Mouse (Mus musculus): ENCODE measurements around the gene Sf1.

The Sf1 gene

DNA sequence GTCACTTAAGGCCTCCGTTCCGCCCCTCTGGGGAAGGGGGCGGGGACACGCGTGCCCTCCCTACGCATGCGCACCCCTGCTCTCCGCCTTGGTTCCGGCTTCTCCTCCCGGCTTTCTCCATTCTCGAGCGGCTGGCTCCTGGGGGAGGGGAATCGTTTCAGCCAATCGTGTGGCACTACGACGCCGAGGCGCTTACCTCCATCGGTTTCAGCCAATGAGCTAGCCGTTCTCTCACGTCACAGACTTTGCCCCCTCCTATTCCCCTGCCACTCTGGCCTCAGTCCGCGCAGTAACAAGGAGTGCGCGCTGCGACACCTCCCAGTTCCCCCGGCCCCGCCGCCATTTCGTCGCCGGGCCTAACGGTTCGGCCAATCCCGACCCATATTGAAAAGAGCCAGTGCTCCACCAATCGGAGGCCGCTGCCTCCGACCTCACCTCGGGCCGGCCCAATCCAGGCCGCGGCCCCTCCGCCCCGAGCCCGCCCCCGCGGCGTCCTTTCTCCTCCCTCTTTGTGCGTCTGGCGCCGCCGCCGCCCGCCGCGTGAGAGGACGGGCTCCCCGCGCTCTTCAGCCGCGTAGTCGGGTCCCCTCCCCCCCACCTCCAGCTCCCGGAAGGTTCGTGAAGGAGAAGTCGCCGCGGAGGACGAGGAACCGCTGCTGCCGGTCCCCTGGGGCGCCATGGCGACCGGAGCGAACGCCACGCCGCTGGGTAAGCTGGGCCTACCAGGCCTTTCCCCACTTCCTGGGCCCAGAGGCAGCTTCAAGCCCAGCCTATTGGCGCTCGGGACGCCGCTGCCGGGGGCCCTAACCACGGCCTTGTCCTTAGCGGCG, at the start of gene Sf1:
Gene Sf1 (plus strand): TSS at position 280 of the 830 bp plus-strand sequence.
- DNase-seq (ENCODE audit: low spot score) = peak; percentile 98

DNA sequence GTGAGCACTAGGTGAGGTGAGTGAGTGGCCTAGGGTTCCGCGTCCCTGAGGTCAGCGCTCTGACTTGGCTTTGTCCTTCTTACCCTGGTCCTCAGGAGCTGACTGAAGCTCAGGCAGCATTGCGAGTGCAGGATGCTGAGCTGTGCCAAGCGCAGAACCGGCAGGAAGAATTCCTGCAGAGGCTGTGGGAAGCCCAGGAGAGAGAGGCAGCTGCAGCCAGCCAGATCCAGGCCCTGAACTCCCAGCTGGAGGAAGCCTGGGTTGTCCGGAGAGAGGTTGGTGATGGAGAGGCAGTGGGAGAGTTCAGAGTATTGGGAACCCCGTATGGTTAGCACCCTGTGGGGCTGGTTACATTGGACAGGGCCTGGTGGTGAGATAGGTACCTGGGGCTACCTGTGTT, 49.7 kb upstream of the Sf1 start:
- DNase-seq (ENCODE audit: low spot score) = no peak

DNA sequence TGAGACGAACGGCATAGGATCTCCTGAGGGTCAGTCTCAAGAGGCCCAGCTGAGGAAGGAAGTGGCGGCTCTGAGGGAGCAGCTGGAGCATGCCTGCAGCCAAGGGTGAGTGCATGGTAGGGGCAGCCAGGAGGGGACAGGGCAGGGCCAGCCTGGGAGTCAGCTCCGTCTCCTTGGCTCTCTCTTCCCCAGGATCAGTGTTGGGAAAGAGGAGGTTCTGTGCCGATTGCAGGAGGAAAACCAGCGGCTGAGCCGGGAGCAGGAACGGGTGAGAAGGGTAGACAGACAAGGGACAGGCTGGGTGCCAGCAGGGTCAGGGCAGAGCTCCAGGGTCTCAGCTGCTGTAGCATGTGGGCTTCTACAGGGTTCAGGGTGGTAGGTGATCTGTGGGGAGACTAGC, 49.0 kb upstream of the Sf1 start:
- no peak for DNase-seq (ENCODE audit: low spot score)

DNA sequence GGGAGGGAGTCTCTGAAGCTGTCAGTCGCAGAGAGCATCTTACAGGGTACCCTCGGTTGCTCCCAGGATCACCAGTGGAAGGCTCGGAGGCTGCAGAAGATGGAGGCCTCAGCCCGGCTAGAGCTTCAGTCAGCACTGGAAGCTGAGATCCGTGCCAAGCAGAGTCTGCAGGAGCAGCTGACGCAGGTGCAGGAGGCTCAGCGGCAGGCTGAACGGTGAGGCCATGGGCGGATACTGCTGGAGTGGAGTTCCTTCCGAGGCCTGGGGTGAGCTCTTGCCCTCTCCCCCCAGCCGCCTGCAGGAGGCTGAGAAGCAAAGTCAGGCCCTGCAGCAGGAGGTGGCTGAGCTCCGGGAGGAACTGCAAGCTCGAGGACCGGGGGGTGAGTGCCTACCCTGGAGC, 47.9 kb upstream of the Sf1 start:
- DNase-seq (ENCODE audit: low spot score) = no peak

DNA sequence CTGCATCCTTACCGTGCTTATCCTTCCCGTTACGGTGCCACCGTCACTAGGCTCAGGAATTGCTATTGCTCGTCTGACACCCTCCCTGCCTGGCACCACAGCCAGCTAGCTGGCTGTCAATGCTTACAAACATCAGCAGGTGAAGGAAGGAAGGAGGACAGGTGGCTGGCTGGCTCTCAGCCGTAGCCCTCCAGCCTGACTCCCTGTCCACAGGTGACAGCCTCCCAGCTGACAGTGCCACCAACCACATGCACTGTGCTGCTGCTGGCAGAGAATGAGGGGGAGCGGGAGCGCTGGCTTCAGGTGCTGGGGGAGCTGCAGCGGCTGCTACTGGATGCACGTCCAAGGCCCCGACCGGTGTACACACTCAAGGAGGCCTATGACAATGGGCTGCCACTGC, 45.3 kb upstream of the Sf1 start:
- DNase-seq (ENCODE audit: low spot score) = no peak

DNA sequence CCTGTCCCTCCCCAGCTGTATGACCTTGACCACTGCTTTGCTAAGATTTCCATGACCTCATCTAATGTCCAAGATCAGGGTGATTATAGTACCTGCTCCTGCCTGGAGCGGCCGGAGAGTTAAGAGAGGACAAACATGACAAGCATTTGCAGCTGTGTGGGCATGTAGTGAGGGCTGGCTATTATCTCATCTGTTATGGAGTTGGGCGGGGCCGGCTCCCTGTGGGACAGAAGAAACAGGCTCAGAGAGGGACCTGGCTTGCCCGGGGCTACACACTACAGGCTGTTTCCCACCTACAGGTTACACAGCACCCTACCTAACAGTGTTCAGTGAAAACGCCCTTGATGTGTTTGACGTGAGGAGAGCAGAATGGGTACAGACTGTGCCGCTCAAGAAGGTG, 42.1 kb upstream of the Sf1 start:
- no peak for DNase-seq (ENCODE audit: low spot score)

DNA sequence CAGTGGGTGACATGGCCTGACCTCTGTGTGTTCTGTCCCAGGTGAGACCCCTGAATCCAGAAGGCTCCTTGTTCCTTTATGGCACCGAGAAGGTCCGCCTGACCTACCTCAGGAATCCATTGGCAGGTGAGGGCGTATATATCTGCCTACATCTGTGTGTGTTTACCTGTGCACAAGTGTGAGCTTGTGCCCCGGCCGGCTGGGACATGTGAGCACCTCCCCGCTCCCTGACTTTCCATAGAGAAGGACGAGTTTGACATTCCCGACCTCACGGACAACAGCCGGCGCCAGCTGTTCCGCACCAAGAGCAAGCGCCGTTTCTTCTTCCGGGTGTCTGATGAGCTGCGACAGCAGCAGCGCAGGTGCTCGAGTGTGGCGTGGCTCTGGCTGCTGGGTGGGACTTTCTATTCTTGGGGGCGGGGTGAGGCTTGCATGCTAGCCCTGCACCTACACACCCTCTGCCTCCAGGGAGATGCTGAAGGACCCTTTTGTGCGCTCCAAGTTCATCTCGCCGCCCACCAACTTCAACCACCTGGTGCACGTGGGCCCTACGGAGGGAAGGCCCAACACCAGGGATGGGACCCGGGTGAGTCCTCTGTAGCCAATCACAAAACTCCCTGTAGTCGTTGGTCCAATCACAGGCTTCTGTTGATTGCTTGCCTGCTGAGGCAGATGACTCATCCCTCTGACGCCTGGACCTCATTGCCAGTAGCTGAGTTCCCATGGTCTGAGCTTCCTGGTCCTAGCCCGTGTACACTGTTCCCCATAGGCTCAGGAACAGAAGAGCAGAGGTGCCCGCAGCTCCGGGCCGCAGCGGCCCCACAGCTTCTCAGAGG, 41.5 kb upstream of the Sf1 start:
- no peak for DNase-seq (ENCODE audit: low spot score)

DNA sequence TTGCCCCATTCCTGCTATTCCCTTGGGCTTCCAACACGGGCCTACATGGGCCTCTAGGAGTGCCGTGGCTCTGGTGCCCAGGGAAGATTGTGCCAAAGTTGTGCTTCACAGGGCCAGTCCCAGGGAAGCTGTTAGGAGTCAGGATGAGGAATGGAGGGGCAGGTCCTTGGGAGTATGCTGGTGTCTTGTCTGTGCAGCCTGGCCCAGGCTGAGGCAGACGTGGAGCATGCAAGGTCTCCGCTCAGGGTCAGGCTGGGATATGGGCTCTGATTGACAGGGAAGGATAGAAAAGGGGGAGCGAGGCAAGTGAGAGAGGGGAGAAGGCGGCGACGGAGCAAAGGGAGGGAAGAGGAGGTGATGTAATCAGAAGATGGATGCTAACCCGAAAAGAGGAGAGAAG, 38.7 kb upstream of the Sf1 start:
- no peak for DNase-seq (ENCODE audit: low spot score)

DNA sequence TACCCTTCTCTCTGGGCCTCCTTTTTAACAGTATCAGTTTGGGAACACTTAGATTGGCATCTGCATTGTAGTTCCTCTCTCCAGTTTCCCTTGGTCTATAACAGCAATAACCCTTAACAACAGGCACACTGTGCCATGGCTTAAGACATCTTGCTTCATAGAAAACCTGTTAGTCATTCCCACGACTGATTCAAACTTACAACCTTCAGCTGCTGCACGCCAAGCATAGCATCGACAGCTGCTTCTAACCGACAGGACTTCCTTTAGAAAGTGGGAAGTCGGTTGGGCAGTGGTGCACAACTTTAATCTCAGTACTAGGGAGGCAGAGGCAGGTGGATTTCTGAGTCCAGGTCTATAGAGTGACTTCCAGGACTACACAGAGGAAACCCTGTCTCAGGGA, 32.3 kb upstream of the Sf1 start:
- no peak for DNase-seq (ENCODE audit: low spot score)

DNA sequence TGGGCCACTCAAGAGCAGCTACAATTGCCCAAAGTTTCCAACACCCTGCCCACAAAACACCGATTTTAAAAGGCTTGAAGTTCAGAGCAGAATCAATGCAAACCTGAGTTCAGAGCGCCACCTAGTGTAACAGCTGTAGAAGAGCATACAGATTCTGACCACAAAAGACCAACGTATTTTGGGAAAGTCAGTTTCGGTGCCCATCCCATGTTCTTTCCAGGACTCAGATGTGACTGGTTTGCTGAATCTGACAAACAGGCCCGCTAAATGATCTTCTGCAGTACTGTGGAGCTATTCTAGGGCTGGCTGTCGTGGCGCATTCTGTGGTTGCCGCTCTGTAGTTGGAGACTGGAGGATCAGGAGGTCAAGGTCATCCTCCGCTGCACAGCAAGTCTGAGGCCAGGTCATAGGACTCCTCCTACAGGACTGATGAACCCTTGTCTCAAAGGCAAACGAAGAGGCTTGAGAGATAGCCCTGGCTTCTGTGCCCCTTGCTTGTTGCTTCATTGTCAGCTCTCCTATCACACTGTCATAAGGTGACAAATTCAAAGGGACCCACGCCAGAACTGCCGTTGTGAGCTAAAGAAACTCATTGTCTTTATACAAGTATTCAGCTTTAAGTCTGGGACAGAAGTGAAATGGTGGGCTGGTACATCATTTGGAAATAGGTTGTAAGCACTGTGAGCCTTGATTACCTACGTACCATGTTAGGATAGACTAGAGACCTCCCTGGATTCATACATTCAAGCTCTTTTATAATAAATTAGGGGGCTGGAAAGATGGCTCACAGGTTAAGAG, 31.6 kb upstream of the Sf1 start:
- DNase-seq (ENCODE audit: low spot score) = no peak

DNA sequence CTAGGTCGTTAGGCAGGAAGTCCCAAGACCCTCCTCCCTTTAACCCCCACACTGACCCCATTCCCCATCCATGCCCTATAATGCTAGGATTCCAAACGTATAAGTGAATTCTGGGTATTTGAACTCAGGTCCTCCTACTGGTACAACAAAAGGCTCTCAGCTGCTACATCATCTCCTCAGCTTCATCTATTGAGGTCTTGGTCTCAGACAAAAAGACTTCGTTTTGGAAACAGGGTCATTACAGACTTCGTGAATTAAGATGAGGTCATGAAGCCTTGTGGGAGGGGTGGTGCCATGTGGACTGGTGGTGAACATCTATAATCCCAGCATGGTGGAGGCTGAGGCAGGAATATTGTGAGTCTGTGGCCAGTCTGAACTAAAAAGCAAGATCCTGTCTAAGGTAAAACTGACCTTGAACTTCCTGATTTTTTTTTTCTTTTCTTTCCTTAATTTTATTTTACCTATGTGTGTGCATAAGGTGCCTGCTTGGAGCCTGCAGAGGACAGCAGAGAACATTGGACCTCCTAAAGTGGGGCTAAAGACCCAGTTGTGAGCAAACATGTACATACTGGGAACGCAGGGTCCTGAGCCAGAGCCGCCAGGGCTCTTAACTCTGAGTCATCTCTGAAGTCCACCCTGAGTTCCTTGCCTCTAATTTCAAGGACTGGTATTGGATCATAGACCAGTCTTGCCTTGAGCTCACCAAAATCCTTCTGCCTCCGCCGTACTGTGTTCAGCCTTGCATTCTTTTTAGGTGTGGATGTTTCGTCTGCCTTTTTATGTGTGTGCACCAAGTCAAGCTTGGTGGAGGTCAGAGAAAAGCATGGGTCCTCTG, 29.5 kb upstream of the Sf1 start:
- DNase-seq (ENCODE audit: low spot score) = no peak

DNA sequence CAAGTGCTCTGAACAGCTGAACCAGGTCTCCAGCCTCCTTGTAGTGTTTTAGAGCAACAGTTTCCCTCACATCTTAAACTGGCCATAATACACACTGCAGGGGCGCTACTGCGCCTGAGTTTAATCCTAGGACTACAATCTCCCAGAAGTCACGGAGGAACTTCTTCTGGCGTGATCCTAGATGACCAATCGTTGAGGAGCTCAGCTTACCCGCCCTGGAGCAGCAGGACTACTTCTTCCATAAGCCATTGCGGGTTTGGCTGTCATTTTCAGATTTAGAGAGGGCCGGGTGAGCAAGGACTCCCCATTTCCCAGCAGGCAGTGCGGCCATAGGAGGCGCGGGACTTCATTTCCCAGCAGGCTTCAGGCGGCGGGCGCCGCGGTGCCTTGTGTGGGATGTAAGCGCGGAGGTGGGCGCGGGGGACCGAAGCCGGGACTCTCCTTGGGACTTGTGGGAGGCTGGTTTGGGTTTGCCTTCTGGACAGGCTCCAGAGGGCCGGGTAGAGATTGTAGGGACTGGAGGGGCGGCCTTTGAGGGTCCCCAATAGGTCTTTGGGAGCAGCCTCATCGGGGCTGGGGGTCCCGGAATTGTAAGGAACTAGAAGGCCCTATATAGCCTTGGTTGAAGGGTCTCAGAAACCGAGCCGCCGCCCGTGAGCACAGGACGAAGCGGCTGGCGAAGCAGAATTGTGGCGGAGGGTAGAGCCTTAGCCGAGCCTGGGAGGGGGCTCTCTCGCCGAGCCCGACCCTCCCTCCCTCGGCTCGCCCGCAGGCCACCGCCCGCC, 28.6 kb upstream of the Sf1 start, which contains the start of gene Men1:
Gene Men1 (plus strand): TSS at position 307 of the 785 bp plus-strand sequence.
- DNase-seq (ENCODE audit: low spot score) = peak; percentile 68

DNA sequence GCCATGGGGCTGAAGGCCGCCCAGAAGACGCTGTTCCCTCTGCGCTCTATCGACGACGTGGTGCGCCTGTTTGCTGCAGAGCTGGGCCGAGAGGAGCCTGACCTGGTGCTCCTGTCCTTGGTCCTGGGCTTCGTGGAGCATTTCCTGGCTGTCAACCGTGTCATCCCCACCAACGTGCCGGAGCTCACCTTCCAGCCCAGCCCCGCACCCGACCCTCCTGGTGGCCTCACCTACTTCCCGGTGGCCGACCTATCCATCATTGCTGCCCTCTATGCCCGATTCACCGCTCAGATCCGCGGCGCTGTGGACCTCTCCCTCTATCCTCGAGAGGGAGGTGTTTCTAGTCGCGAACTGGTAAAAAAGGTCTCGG, 28.0 kb upstream of the Sf1 start:
- no peak for DNase-seq (ENCODE audit: low spot score)

DNA sequence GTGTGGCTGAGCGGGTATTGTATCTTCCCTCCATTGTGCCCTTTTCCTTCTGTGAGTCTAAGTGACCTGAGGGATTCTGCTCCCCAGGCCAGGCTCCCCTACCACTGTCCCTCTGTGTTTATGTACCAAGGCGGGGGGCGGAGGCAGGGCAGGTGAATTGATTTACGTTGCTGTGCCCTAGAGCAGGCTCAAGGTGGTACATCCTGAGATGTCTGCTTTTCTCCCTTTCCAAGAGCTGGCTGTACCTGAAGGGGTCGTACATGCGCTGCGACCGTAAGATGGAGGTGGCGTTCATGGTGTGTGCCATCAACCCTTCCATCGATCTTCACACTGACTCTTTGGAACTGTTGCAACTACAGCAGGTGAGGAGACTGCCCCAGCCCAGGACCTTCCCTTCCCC, 26.6 kb upstream of the Sf1 start:
- no peak for DNase-seq (ENCODE audit: low spot score)

DNA sequence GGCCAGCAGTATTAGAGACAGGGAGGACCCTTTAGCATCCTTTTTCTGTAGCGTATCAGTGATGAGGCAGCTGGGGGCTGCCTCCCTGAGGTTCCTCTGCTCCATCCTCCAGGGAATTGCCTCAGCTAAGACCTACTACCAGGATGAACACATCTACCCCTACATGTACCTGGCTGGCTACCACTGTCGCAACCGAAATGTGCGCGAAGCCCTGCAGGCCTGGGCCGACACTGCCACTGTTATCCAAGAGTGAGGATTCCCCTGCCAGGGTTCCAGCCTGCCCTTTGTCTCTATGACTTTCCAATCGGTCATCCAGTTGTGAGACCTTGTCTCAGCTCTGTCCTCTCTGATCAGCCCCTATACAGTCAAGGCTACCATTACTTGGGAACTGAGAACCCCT, 25.3 kb upstream of the Sf1 start:
- no peak for DNase-seq (ENCODE audit: low spot score)

DNA sequence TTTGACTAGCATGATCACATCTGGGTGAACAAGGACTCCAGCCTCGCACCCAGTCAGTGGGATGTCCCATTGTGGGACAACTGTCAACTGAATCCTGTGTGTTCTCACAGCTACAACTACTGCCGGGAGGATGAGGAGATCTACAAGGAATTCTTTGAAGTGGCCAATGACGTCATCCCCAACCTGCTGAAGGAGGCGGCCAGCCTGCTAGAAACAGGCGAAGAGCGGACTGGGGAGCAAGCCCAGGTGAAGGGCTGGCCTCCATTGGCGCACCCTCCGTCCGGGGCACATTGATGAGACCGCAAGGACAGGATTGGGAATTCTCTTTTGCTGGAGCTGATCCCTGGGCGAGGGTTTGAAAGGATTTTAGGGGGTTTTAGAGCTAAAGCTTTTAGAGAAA, 24.8 kb upstream of the Sf1 start:
- DNase-seq (ENCODE audit: low spot score) = no peak

DNA sequence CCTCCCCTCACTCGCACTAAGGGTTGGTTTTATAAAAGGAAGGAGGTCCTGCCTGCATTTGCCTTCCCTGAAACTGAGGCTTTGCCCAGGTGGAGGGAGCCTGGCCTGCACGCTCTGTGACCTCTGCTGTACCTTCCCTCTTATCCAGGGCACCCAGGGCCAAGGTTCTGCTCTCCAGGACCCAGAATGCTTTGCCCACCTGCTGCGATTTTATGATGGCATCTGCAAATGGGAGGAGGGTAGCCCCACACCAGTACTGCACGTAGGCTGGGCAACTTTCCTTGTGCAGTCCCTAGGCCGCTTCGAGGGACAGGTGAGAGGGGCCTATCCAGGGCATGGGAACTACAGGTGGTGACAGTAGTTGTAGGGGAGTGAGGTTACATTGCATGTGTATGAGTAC, 24.3 kb upstream of the Sf1 start:
- no peak for DNase-seq (ENCODE audit: low spot score)

DNA sequence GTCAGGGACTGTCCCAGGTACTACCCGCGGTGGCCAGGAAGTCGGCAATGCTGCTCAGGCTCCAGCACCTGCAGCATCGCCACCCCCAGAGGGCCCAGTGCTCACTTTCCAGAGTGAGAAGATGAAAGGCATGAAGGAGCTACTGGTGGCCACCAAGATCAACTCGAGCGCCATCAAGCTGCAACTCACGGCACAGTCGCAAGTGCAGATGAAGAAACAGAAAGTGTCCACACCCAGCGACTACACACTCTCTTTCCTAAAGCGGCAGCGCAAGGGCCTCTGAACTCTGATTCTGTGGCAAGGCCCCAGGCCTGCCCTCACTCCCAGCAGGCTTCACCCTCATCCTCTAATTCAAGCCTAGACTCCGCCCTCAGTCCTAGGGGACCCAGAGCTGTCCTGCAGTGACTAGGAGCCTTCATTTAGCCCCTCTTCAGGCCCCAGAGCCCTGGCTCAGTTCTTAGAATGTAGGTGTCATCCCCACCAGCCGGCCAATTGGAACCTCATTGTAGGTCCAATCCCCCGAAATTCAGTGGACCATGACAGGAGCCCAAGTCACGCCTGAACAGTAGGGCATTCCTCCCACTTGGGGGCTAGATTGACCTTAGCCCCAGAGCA, 23.5 kb upstream of the Sf1 start:
- DNase-seq (ENCODE audit: low spot score) = no peak

DNA sequence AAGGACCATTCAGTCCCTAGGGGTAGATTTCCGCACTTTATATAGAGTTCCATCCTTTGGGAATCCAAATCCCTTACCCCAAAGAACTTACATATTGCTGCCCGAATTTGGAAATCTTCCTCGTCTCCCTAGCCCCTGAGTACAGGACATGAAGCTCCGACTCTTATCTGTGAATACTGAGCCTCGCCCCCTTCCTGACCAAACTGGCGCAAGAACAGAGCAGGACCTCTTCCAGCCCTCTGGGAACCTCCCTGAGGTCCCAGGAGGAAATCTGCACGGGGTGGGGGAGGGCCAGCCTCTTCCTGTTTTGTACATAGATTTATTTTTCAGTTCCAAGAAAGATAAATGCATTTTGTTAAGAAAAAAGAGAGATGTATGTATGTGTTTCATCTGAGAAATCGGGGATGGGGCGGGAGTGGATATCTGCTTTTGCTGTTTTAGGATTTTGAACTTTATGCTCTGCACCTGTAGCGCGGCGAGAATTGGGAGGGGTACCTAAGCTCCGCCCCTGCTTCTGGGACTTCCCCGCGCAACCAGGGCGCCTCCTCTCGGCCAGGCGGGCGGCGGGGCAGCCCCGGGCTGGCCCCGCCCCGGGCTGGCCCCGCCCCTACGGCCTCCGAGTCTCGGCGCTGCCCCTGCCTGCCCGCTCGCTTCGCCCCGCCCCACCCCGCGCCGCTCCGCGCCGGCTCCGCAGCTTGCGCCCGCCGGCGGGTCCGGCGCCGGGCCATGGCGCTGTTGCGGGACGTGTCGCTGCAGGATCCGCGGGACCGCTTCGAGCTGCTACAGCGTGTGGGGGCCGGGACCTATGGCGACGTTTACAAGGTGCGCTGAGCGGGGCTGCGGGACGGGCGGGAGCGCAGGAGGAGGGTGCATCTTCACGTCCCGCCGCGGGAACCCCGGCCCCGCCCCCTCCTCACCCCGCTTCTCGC, 22.7 kb upstream of the Sf1 start, which contains the start of gene Map4k2:
Gene Map4k2 (plus strand): TSS at position 612 of the 929 bp plus-strand sequence.
- DNase-seq (ENCODE audit: low spot score) = peak; percentile 47

All from urinary bladder, postnatal 10 days (tissue).